Mouse (Mus musculus): ENCODE measurements around the gene 4930412O13Rik.

4930412O13Rik gene

DNA sequence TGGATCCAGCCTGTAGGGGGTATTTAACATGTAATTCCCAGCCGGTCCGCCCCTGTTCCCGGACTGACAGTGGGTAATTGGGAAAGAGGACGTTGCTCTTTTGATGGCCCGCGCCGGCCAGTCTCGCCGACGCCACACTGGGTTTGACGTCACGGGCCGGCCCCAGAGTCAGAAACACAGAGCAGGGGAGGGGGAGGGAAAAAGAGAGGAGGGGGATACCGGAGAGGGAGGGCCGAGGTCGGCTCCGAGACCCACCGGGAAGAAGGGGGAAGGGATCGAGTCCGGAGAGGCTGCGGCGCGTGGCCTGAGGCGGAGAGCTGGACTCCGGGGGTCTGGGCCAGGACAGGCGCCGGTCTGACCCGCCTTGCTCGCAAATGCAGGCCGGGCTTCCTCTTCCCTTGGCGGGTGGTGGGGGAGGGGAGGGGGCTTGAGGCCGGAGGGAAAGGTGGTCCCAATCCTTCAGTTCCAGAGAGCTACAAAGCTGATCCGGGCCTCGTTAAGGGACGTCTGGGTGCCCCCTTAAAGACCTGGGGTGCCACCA lies at the start of gene 4930412O13Rik:
4930412O13Rik (plus strand) TSS at position 202 of the 541 bp plus-strand sequence.
- DNase-seq: no peak

DNA sequence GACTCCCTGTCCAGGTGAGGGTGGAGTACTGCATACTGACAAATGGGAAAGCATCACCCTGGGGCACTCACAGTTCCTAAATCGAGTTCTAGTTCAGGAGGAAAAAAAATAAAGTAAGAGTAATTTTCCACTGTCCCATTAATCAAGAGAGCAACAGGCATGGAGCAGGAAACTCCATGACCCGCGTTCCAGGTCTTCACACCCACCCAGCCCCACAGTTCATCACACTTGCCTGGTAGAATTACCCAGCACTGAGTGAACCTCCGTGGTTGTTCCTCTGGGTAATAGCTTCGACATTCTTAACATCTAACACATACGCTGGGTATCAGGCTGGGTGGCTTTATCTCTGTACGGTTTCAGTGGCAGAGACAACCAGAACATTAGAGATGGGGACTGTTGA lies 47.3 kb upstream of the 4930412O13Rik start:
- DNase-seq: no peak

DNA sequence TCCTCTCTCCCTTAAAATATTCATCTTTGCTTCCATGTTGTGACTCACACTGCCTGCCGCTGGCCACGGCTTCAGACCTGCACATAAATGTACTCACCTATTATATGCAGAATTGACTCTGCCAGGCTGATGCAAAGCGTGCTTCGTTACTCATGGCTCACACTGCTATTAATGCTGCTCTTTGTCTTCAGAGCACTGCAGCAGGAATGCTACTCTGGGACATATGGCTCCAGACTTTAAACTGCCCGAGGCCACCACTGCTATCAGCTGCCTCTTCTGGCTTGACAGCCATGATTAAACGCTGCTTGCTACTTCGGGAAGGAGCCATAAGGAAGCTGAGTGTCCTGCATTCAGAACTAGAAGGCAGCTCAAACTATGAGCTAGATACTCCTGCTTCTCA lies 45.9 kb upstream of the 4930412O13Rik start:
- no peak for DNase-seq

DNA sequence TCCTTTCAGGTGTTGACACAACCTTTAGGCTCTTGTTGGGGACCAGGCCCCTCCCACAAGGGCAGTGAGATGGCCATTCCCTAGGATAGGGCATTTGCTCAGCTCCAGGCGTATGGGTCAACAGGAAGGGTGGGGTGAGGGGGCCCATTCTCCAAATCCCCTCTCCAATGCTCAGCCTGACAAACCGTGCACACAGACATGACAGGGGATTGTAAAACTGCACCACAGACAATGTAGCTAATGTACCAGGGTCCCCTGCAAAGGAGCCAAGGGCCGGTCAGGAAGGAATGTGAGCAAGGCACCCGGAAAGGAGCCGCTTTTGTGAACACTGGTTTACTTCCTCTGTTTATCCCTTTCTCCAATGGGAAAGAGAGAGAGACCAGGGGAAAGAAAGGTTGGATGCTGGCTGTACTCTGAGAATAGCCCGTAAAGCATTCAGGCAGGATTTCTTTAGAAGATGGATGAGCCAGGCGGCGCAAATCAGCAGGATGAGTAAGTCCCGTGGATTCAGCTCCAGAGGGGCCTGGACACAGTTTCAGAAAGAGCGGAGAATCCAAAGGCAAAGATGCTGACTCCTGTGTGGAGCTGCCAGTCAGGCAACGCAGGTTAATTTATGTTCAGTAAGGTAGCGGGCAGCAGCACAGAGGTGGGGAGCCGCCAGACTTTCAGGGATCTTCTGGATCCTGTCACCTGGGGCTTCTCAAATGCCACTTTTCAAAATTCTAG lies 28.0 kb upstream of the 4930412O13Rik start:
- DNase-seq: no peak

DNA sequence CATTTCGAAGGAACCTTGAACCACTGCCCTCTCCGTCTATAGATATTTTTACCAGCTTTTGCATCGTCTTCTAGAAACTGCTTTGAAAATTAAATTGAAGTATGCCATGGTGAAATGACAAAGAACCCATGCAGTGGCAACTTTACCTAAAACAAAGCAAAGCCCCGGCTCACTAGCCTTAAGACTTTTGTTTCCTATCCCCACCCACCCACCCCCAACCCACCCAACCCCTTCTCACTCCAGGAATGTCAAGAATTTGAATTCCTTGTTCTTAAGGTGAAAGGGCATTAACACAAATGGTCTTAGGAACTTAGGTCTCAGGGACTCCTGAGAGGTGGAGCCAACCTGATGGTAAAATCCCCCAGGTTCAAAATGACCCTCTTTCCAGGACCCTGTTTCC lies 25.2 kb upstream of the 4930412O13Rik start:
- DNase-seq: no peak

DNA sequence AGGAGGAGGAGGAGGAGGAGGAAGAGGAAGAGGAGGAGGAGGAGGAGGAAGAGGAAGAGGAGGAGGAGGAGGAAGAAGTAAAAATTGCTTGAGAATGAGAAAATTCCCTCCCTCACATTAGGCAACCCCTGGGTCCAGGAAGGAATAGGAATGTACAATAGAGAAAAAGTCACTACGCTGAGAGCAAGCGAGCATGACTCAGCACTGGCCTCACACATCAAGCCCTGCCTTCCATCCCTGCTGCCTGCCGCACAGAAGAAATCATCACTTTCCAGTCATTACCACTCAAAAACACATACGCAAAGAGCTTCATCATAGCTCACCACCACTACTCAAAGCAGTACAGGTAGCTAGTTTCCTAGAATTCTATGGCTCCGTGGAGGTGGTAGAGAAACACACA lies 20.4 kb upstream of the 4930412O13Rik start:
- DNase-seq: no peak

DNA sequence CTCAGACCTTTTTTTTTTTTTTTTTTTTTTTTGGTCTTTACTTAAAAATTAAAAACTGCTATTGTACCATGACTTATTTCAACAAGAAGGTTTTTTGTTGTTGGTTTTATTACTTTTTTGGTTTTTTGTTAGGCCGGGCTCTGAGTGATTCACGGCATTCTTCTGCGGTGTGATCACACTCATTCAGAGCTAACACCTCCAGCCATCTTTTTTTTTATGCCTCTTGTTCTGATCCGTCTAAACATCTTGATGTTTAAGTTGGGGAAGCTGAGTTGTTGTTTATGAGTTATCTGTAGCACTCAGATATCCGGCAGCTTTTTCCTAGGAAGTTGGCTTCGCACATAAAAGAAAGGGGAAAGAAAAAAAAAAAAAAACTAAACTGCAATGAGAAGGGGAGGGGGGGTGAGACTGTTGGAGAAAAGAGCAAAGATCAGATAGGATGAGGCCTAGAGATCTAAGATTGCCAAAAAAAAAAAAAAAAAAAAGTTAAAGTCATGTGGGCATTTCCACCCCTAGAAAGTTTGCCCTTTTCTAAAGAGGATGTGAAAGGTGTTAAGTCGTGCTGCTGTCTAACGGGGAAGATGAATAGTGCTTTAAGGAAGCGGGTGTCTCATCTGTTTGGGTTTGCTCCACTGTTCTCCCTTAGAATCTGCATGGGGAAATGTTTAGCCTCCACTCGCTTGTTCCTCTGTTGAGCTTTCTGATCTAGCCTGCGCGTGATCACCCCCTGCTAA lies 13.8 kb upstream of the 4930412O13Rik start:
- no peak for DNase-seq

DNA sequence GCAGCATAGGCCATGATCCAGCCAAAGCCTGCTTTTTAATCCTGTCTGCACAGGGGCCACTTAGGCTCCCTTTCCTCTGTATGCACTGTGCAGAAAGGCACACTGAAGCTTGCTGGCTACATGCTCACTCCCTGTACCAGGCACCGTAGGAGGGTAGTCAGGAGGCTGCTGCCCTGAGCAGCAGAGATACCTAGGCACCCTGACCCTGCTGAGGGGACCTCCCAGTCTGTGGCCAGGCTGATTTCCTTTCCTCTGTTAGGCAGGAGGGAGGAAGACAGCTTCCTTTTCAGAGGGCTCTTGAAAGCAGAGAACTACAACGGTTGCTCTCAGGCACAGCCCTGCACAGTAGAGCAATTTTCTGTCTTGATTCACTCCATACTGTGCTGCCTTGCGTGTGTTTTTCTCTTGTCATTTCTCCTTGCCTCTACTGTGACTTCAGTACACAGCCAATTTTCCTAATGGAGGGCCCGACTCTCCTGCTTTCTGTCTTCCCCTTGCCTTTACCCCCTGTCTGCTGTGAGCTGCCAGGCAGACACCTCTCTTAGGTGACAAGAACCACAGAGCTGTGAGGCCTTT lies 9.8 kb upstream of the 4930412O13Rik start:
- no peak for DNase-seq

DNA sequence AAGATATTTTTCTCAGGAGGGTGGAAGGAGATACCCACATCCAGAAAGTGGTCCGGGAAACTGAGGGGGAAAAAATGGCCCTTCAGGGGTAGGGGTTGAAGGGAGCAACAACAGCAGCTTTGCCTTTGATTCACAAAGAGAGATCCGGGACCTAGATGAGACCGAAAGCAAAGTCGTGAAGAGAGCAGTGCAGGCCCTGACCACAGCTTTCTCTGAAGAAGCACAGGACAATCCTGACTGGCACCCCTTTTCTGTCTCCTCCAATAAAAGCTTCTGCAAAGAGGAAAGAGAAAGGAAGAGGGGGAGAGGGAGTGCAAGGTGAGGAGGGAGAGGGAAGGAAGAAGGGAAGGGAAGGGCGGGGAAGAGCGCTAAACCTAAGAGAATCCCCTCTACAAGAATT lies 9.3 kb upstream of the 4930412O13Rik start:
- no peak for DNase-seq

DNA sequence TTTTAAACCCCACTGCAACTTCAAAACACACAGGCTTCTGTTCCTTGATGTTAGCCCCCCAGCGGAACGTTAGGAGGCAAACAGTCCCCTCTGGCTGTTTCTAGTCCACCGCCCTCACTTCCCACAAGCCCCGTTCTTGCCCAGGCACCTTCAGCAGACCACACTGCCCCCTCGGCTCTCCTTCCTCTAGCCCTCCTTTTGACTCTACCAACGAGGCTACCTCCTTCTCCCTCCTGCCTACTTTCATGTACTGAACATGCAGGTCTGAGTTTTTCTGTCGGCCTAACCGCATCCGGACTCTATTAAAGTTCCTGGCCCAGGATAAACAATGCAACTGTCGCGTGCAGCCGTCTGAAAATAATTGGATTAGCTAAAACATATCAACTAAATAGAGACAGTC lies 8.4 kb upstream of the 4930412O13Rik start:
- no peak for DNase-seq

DNA sequence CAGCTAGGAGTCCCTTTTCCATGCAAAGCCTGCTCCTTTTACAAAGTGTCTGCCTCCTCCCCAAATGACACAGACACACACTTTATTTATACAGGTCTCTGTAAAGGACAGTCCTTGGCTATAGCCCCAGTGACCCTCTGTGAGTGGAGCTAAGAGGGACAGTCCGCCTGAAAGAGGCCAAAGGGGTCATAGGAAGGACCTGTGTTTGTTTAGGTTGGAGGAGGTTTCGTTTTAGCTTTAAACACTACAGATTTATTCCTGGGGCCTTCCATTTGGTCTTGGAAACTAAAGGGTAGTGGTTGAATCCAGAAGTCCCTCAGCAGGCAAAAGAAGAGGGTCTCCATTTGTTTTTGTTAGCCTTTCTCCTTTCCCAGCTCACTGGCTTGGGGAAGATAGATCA lies 7.3 kb upstream of the 4930412O13Rik start:
- no peak for DNase-seq

DNA sequence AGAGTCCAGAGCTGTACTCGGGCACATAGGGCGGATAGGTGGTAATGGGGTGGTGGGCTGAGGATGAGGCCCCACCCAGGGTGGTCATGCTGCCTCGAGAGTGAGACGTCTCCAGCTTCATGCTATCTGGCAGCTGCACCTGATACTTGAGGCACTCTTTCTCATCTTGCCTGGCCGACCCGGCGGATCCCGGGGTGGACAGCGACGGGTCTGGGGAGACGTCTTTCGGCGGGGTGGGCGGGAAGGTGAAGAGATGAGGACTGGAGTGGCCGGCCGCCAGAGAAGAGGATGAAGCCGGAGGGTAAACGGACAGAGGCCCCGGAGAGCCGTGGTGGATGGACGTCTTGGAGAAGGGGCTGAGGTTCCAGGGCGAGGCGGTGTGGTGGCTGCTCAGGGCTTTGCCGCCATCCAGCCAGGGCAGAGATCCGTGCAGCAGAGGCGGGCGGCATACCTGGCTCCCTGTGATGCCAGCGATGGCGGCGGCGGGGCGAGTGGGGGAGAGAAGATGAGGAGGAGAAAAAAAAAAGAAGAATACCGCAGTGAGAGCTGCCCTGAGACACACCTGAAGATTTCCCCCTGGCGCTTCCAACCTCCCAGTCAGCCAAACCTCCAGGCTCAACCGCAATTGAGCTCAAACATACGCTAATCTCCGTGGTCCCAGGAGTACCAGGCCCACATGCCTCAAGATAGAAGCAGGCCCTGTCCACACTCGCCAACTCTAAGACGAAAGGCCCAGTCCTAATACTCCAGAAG lies 6.4 kb upstream of the 4930412O13Rik start:
- no peak for DNase-seq

DNA sequence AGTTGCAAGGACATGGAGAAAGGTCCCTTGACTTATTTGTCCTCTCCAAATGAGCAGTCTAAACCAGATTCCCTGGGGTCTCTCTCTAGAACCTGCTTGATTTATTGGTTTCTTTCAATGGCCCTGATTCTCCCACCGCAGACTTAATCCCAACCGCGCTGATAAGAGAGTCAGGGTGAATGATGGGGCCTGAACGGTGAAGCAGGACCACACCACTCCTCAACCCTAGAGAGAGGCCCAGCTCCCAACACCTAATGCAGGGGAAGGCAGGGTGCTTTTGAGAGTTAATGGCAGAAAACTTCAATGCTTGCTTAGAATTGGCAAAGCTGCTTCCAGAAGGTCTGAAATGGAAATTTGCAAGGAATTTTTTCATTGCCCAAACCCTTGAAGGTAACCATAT lies 5.8 kb upstream of the 4930412O13Rik start:
- no peak for DNase-seq

DNA sequence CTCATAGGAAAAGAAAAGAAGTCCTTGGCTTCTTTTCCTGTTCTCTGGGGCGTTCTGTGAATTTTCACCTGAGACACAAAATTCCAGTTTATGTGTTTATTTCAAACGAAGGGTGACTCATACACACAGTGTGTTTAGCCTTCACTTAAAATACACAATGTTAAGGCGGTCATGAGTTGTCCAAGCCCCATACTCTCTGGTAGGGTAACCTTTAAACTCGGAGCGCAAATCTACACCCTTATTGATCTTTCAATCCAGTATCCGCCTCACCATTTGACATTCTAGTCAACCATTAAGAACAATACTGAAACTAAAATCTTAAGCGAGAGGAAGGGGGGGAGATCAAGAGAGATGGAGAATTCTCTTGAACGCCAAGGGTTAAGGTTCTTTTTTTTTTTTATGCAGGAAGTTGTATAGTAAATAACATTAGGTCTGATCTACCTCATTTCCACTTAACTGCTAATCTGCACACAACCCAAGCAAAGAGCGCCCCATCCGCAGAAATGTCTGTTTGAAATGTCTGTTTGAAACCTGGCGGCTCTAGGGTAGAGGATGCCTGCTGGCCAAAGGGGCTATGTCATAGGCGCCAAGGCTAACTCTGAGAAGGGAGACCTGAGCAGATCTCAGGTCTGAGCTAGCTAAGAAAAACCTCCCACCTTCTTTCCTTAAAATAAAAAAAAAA lies 5.2 kb upstream of the 4930412O13Rik start:
- DNase-seq: no peak

DNA sequence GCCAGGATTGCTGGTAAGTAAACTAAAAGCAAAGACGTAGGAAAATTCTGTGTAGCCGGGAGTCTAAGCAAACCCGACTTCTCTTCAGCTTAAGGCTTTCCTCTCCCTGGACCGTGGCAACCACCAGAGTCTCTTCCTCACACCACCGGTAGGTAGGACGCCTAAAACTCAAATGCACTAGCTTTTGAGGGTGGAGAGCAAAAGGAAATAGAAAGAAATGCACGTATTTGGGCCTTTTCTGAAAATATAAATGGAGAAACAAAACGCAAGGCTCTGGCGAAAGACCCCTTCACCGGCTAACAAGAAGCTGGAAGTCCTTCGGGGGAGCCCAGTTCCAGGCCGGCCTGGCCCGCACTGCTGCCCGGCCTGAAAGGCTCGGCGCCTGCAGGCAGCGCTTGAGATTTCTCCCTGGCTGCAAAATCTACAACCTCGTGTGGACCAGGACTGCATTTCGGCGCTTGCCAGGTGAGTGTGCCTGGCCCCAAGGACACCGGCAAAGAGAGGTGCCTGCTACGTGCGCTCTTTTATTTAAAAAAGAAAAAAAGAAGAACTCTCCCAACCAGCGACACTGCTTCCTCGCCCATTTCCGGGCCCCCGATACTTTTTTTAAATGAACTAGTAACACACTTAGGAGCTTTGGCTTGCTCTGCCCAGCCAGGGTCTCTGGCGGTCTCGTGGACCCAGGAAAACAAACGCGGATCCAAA lies 4.3 kb upstream of the 4930412O13Rik start:
- no peak for DNase-seq

DNA sequence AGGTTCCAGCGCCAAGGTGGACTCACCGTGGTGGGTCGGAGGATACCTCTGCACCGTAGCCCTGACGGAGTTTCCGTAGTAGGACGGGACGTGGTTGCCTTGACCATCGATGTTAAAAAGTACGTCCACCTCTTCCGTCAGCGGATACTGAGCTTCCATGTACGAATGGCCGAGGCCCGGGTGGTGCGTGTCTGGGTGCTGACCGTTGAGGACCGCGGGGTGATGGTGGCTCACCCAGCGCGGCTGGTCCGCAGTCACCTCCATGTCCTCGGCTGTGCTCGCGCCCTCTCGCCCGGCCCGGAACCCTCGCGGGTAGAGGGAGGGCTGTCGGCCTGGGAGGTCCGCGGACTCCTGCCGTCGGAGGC lies 3.7 kb upstream of the 4930412O13Rik start:
- DNase-seq: no peak

DNA sequence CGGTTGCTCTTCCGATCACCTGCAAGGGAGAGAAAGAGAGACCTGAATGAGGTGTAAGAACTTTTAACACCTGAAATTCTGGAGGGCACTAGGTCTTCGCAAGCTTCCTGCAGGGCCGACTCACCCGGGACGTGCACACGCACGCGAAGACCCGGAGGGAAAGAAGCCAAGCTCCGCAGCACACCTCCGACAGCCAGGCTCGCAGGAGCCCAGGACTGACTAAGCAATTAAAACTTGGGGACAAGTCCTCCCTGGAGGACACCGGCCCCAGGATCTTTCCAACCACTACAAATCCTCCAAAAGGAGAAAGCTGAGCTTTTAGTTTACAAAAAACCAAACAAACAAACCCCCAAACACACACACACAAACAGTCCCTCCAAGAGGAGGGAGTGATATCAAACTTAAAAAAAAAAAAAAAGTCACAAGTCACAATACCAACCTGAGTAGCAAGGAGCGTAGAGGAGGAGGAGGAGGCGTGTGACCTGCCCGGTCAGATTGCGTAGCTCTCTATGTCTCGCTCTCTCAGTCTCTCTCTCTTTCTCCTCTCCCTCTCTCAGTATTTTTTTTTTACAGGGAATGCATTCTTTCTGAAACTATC lies 3.0 kb upstream of the 4930412O13Rik start:
- DNase-seq: no peak

DNA sequence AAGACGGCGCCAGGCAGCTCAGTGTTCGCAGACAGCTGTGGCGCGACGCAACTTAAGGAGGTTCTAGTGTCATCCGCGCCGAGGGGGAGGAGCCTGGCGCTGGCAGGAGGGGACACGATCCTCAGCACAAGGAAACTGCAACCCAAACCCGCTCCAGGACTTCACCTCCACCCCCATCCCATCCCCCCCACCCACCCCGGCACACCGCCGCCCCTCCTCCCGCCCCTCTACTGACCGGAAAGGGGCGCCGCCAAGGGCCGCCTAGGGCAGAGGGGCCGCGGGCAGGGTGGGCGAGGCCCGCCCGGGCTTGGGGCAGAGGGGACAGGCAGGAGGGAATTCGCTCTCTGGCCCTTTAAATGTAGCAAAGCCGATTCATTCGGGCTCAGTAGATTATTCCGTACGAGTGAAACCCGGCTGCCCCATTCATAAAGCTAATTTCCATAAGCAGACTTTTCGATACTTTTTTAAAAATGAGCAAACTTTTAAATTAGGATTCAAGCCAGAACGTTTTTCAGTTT lies 2.4 kb upstream of the 4930412O13Rik start:
- DNase-seq: no peak

DNA sequence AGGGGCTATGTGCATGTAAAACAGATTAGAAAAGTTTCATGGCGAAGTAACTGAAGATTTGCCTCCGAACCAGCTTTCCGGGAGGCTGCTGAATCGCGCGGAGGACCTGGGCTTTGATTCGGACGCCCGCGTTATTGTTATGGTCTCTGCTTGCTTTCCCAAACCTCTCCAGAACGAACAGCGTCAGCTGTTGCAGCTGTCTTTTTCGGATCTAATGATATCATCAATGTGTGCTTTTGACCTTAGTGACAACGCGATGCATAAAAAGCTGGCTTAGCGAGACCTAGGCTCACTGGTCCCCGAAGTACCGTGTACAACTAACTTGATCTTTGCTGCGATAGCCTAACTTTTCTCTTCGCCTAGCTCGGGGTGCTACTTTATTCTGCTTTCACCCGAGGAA lies 2.0 kb upstream of the 4930412O13Rik start:
- no peak for DNase-seq

DNA sequence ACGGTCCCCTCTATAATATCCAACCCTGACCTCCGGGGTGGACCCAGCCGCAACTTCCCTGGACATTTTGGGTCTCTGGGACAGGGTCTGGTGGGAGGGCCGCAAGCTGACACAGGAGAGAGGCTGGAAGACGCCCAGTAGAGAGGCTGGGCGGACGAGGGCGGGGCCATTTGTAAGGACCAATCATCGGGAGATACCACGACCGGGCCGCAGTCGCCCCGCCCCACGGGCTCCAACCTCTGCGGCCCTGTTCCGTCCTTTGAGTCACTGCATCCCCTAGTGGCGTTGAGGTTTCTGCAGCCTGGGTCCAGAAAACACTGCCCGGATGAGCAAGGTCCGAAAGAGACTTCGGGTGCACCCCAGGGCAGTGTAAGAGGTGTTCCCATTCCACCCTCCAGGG lies 1.6 kb upstream of the 4930412O13Rik start:
- peak; percentile 44 for DNase-seq

DNA sequence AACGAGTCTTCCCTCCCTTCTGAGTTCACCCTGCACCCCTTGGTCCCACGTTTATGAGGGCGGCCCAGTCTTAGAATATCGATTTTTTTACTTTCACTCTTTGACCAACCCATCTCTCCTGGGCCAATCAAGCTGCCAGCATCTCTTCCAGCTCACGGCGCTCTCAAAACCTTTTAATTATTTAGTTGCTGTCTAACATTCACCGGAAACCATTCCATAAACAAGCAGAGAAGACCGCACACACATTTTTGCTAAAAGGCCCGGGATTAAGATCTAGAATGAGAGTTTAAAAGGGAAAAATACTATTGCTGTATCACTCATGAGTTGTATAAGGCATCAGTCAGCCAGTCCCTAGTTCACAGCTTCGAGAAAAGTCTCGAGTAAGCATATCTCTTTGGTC lies 781 bp upstream of the 4930412O13Rik start:
- no peak for DNase-seq
